Mouse (Mus musculus): ENCODE measurements around the gene Lactb.

DNA sequence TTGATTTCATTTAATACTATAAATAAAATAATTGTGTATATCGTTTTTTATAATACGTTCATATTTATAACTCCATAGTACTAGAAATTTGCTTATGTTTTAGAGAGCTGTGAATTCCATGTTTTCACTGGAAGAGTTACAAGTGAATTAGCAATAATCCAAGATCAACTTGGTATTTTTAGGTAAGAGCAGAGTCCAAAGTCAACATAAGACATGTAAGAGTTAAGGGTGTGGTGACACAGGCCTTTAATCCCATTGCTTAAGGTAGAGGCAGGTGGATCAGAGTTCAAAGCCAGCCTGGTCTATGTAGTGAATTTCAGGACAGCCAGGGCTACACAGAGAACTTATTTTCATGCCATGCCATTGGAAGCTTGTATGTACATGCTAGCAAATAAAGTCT, 26.7 kb downstream of the Lactb start:
- no peak for TF ChIP-seq POLR2A (IDR thresholded peaks at IDR 0.05; ENCODE audit: borderline replicate concordance, extremely low read depth, low read depth, low read length)
- TF ChIP-seq CTCF (IDR thresholded peaks at IDR 0.05; ENCODE audit: insufficient read depth, low read length) = no peak

All from lung, adult 2 months (tissue).